Mouse (Mus musculus): ENCODE measurements around the gene Krtap12-1. TPM values are rescaled to one million over a fixed set of nuclear protein-coding genes. Genes with fewer than 3 reads are reported as not detected.
"Not testable (repeated sequence)": the region's sequence is repeated elsewhere in the genome, so short reads cannot be mapped to it uniquely, and the experiment has no call there.

Gene Krtap12-1
- polyA plus RNA-seq, 1 experiment from 2014 or later, result not detected

- H3K9ac ChIP-seq; H3K9me3 ChIP-seq; H3K36me3 ChIP-seq; ATAC-seq (ENCODE audit: insufficient number of reproducible peaks, insufficient read depth, low FRiP score, low TSS enrichment); H3K27ac ChIP-seq; H3K4me3 ChIP-seq; H3K27me3 ChIP-seq; H3K4me2 ChIP-seq (replicated peaks); H3K4me1 ChIP-seq: not testable (repeated sequence)
- WGBS, result 71% methylated on average over 1 of the region's 1 CpGs
Observed at GRCm38 (mm10) chr10:77751254-77751653, 30.9 kb downstream of the Krtap12-1 start, which contains the start of gene Gm9736. Gene Gm9736 (minus strand): TSS chr10:77751354.

DNA sequence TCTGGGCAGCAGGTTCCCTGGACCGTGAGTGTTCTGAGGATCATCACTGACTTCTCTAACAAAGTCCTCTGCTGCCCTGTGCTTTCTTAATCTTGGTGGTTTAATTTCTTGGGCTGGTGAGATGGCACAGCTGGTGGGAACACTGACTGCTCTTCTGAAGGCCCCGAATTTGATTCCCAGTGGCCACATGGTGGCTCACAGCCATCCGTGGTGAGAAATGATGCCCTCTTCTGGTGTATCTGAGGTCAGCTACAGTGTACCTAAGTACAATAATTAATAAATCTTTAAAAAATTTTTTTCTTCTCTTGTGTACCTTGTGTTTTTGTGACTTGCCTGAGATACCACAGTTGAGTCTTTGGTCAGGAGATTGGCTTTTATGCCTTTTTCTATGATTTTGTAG, 31.9 kb downstream of the Krtap12-1 start:
- not testable (repeated sequence) for H3K9ac ChIP-seq; H3K9me3 ChIP-seq; H3K27me3 ChIP-seq; ATAC-seq (ENCODE audit: insufficient number of reproducible peaks, insufficient read depth, low FRiP score, low TSS enrichment); H3K4me3 ChIP-seq; H3K36me3 ChIP-seq; H3K4me2 ChIP-seq (replicated peaks); H3K27ac ChIP-seq; H3K4me1 ChIP-seq
- whole genome bisulfite sequencing, result 56% methylated on average over 3 of the region's 3 CpGs

DNA sequence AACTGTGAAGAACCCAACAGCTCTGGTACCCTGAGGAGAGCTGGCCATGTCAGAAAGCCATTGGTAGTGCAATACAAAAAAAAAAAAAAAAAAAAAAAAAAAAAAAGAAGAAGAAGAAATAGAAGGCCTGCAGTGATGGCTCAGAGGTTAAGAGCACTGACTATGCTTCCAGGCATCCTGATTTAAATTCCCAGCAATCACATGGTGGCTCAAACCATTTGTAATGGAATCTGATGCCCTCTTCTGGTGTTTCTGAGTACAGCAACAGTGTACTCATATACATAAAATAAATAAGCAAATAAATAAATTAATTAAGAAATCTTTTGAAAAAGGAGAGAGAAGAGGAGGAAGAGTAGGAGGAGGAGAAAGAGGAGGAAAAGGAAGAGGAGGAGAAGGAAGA, 33.0 kb downstream of the Krtap12-1 start:
- H3K4me1 ChIP-seq, result no peaks in the 10 kb centered on the region
- no peak for ATAC-seq (ENCODE audit: insufficient number of reproducible peaks, insufficient read depth, low FRiP score, low TSS enrichment)
- no peak overlapping the region for H3K4me2 ChIP-seq (replicated peaks)
- no peak overlapping the region for H3K27ac ChIP-seq
- H3K27me3 ChIP-seq, result no peaks in the 10 kb centered on the region
- H3K9ac ChIP-seq, result no peak overlapping the region
- H3K9me3 ChIP-seq, result no peaks in the 10 kb centered on the region
- no peak overlapping the region for H3K4me3 ChIP-seq
- H3K36me3 ChIP-seq, result no peaks in the 10 kb centered on the region

DNA sequence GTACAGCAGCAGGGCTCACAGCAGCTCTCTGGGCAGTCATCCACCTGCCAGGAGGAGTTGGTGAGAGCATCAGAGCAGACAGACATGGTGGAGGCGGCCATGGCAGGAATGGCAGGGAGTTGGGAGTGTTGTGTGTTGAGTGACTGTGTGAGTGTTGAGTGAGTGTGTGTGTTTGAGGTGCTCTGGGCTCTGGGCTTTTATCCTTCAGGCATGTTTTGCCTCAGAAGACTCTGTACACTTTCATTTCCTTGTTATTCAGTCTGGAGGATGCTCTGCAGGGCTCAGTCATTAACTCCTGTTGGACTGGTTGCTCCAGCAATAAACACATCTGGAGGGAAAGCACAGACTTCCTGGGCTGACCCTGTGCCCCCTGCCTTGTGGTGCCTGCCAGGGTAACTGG, 39.2 kb downstream of the Krtap12-1 start, which contains the start of gene Gm3233:
Gm3233 (minus strand) TSS at position 101 of the 400 bp plus-strand sequence.
- not testable (repeated sequence) for H3K36me3 ChIP-seq; H3K4me3 ChIP-seq; H3K27ac ChIP-seq; ATAC-seq (ENCODE audit: insufficient number of reproducible peaks, insufficient read depth, low FRiP score, low TSS enrichment); H3K9me3 ChIP-seq; H3K27me3 ChIP-seq; H3K9ac ChIP-seq; H3K4me2 ChIP-seq (replicated peaks); H3K4me1 ChIP-seq
- WGBS, result 40% methylated on average over 1 of the region's 1 CpGs

DNA sequence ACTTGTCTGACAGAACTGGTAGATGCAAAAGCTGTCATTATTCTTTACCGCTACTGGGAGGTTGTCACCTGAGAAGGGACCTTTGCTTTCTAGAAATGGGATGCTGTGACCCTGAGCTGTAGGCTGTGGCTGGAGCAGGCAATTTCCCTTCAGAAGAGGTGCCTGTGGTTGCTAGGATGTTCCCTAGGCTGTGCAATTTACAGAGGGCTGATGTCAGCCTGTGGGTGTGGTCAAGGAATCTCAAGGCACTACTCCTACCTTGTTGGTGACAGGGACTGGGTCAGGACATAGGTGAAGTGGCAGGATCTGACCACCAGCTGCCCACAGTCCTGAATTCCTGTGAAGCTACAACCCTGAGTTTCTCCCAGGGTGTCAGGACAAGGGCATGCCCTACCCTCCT, 49.3 kb downstream of the Krtap12-1 start:
- ATAC-seq (ENCODE audit: insufficient number of reproducible peaks, insufficient read depth, low FRiP score, low TSS enrichment), result no peak
- H3K27me3 ChIP-seq, result no peaks in the 10 kb centered on the region
- no peaks in the 10 kb centered on the region for H3K9me3 ChIP-seq
- H3K4me1 ChIP-seq, result no peaks in the 10 kb centered on the region
- H3K4me2 ChIP-seq (replicated peaks), result no peak overlapping the region
- H3K9ac ChIP-seq, result no peak overlapping the region
- no peak overlapping the region for H3K4me3 ChIP-seq
- H3K27ac ChIP-seq, result no peak overlapping the region
- WGBS, result 57% methylated on average over 1 of the region's 1 CpGs
- no peaks in the 10 kb centered on the region for H3K36me3 ChIP-seq

Other genes with a start within 250 kb of the Krtap12-1 start
- gene Fam207a, start 204.8 kb upstream of the Krtap12-1 start, polyA plus RNA-seq (2016; fragmentation: Nextera tagmentation; extraction: Ambion mirVana), result 48.8 and 51.0 TPM in 2 replicates
- gene Itgb2, start 190.3 kb upstream of the Krtap12-1 start, polyA plus RNA-seq (2016; fragmentation: Nextera tagmentation; extraction: Ambion mirVana), result 0.81 and 1.3 TPM in 2 replicates
- 92.5 and 94.4 TPM in 2 replicates for gene Pttg1ip, start 138.9 kb upstream of the Krtap12-1 start, polyA plus RNA-seq (2016; fragmentation: Nextera tagmentation; extraction: Ambion mirVana)
- 385 and 391 TPM in 2 replicates for gene Sumo3, start 114.5 kb upstream of the Krtap12-1 start, polyA plus RNA-seq (2016; fragmentation: Nextera tagmentation; extraction: Ambion mirVana)
- 7.0 and 7.1 TPM in 2 replicates for gene Gm49325, start 114.4 kb upstream of the Krtap12-1 start, polyA plus RNA-seq (2016; fragmentation: Nextera tagmentation; extraction: Ambion mirVana)
- 76.7 and 81.7 TPM in 2 replicates for gene Ube2g2, start 98.3 kb upstream of the Krtap12-1 start, polyA plus RNA-seq (2016; fragmentation: Nextera tagmentation; extraction: Ambion mirVana)
- 0.32 and 0.69 TPM in 2 replicates for gene Tspear, start 34.0 kb upstream of the Krtap12-1 start, polyA plus RNA-seq (2016; fragmentation: Nextera tagmentation; extraction: Ambion mirVana)
- gene Gm19402, start 29.8 kb upstream of the Krtap12-1 start, polyA plus RNA-seq (2016; fragmentation: Nextera tagmentation; extraction: Ambion mirVana), result not detected in 2 replicates
- not detected in 2 replicates for gene Gm9508, start 23.4 kb upstream of the Krtap12-1 start, polyA plus RNA-seq (2016; fragmentation: Nextera tagmentation; extraction: Ambion mirVana)
- not detected in 2 replicates for gene Gm10272, start 14.0 kb upstream of the Krtap12-1 start, polyA plus RNA-seq (2016; fragmentation: Nextera tagmentation; extraction: Ambion mirVana)
- gene Gm10024, start 9.1 kb upstream of the Krtap12-1 start, polyA plus RNA-seq (2016; fragmentation: Nextera tagmentation; extraction: Ambion mirVana), result not detected in 2 replicates
- gene Gm10142, start 4.8 kb upstream of the Krtap12-1 start, polyA plus RNA-seq (2016; fragmentation: Nextera tagmentation; extraction: Ambion mirVana), result not detected in 2 replicates
- not detected in 2 replicates for gene Gm10100, start 5.9 kb downstream of the Krtap12-1 start, polyA plus RNA-seq (2016; fragmentation: Nextera tagmentation; extraction: Ambion mirVana)
- not detected in 2 replicates for gene Gm18596, start 22.0 kb downstream of the Krtap12-1 start, polyA plus RNA-seq (2016; fragmentation: Nextera tagmentation; extraction: Ambion mirVana)
- gene Gm9736, start 30.8 kb downstream of the Krtap12-1 start, polyA plus RNA-seq (2016; fragmentation: Nextera tagmentation; extraction: Ambion mirVana), result not detected in 2 replicates
- not detected in 2 replicates for gene Gm3233, start 39.1 kb downstream of the Krtap12-1 start, polyA plus RNA-seq (2016; fragmentation: Nextera tagmentation; extraction: Ambion mirVana)
- gene Gm3238, start 50.7 kb downstream of the Krtap12-1 start, polyA plus RNA-seq (2016; fragmentation: Nextera tagmentation; extraction: Ambion mirVana), result not detected in 2 replicates
- not detected in 2 replicates for gene Gm7138, start 56.3 kb downstream of the Krtap12-1 start, polyA plus RNA-seq (2016; fragmentation: Nextera tagmentation; extraction: Ambion mirVana)
- not detected in 2 replicates for gene Gm3250, start 61.9 kb downstream of the Krtap12-1 start, polyA plus RNA-seq (2016; fragmentation: Nextera tagmentation; extraction: Ambion mirVana)
- gene Gm7137, start 67.6 kb downstream of the Krtap12-1 start, polyA plus RNA-seq (2016; fragmentation: Nextera tagmentation; extraction: Ambion mirVana), result not detected in 2 replicates
- not detected in 2 replicates for gene Gm9639, start 74.5 kb downstream of the Krtap12-1 start, polyA plus RNA-seq (2016; fragmentation: Nextera tagmentation; extraction: Ambion mirVana)
- not detected in 2 replicates for gene Gm19668, start 78.5 kb downstream of the Krtap12-1 start, polyA plus RNA-seq (2016; fragmentation: Nextera tagmentation; extraction: Ambion mirVana)
- not detected in 2 replicates for gene Gm9507, start 91.2 kb downstream of the Krtap12-1 start, polyA plus RNA-seq (2016; fragmentation: Nextera tagmentation; extraction: Ambion mirVana)
- gene Gm2696, start 94.1 kb downstream of the Krtap12-1 start, polyA plus RNA-seq (2016; fragmentation: Nextera tagmentation; extraction: Ambion mirVana), result not detected in 2 replicates
- gene Krtap10-4, start 106.5 kb downstream of the Krtap12-1 start, polyA plus RNA-seq (2016; fragmentation: Nextera tagmentation; extraction: Ambion mirVana), result not detected in 2 replicates
- not detected in 2 replicates for gene Krtap10-10, start 115.3 kb downstream of the Krtap12-1 start, polyA plus RNA-seq (2016; fragmentation: Nextera tagmentation; extraction: Ambion mirVana)
- gene Gm36176, start 126.2 kb downstream of the Krtap12-1 start, polyA plus RNA-seq (2016; fragmentation: Nextera tagmentation; extraction: Ambion mirVana), result not detected in 2 replicates
- not detected in 2 replicates for gene Gm10318, start 132.3 kb downstream of the Krtap12-1 start, polyA plus RNA-seq (2016; fragmentation: Nextera tagmentation; extraction: Ambion mirVana)
- gene Gm3285, start 141.4 kb downstream of the Krtap12-1 start, polyA plus RNA-seq (2016; fragmentation: Nextera tagmentation; extraction: Ambion mirVana), result not detected in 2 replicates
- 4.4 and 4.7 TPM in 2 replicates for gene Lrrc3, start 181.9 kb downstream of the Krtap12-1 start, polyA plus RNA-seq (2016; fragmentation: Nextera tagmentation; extraction: Ambion mirVana)
- 0.72 and 0.87 TPM in 2 replicates for gene Trpm2, start 250.0 kb downstream of the Krtap12-1 start, polyA plus RNA-seq (2016; fragmentation: Nextera tagmentation; extraction: Ambion mirVana)